Comparison of ENCODE assay signal across 24 mouse cellular contexts in genomic region chr14:102439738-102440137, GRCm38 (mm10).
DNase-seq lines count a peak whose midpoint lies in the region; ATAC-seq lines count a peak whose summit lies in the region.
"Had no signal": no experiment of that assay in that cellular context is flagged by ENCODE, and none has a peak within 500 bp of the region (broad histone marks: within the 10 kb centered on the region; RNA-seq: fewer than 3 reads in every experiment).

No protein-coding gene starts in this region.

- no peak overlapping the region for H3K4me3 ChIP-seq in forebrain, embryonic 16.5 days (replicated peaks; ENCODE audit: low read length)
- H3K4me3 ChIP-seq in forebrain, embryonic 14.5 days (ENCODE audit: low read depth, low read length), result no peak overlapping the region
- H3K4me3 ChIP-seq in hindbrain, embryonic 11.5 days (ENCODE audit: low read depth, low read length), result no peak overlapping the region
- no peak overlapping the region for H3K4me3 ChIP-seq in hindbrain, embryonic 16.5 days (ENCODE audit: low read length)
- no peak overlapping the region for H3K4me3 ChIP-seq in heart, embryonic 11.5 days (ENCODE audit: low read depth, low read length)
- H3K4me3 ChIP-seq: embryonic facial prominence, embryonic 10.5 days; embryonic facial prominence, embryonic 12.5 days; forebrain, embryonic 15.5 days had no signal

- no peak overlapping the region for H3K27ac ChIP-seq in forebrain, embryonic 16.5 days (ENCODE audit: low read length)
- H3K27ac ChIP-seq in forebrain, embryonic 14.5 days (ENCODE audit: low read depth, low read length), result no peak overlapping the region
- no peak overlapping the region for H3K27ac ChIP-seq in hindbrain, embryonic 11.5 days (ENCODE audit: low read depth, low read length)
- no peak overlapping the region for H3K27ac ChIP-seq in hindbrain, embryonic 16.5 days (ENCODE audit: low read depth, low read length)
- H3K27ac ChIP-seq in heart, embryonic 11.5 days (ENCODE audit: low read depth, low read length), result no peak overlapping the region
- H3K27ac ChIP-seq: embryonic facial prominence, embryonic 10.5 days; embryonic facial prominence, embryonic 12.5 days; forebrain, embryonic 15.5 days had no signal

- no peaks in the 10 kb centered on the region for H3K9me3 ChIP-seq in forebrain, embryonic 16.5 days (ENCODE audit: control insufficient read depth, low read length)
- no peaks in the 10 kb centered on the region for H3K9me3 ChIP-seq in forebrain, embryonic 14.5 days (replicated peaks; ENCODE audit: control insufficient read depth, low read length)
- no peaks in the 10 kb centered on the region for H3K9me3 ChIP-seq in hindbrain, embryonic 11.5 days (ENCODE audit: control insufficient read depth, low read length)
- H3K9me3 ChIP-seq in hindbrain, embryonic 16.5 days (ENCODE audit: control insufficient read depth, low read length), result 0 out of 2 replicates have a peak, but pooled peaks cover 2% of the 10 kb centered on the region
- H3K9me3 ChIP-seq in heart, embryonic 11.5 days (replicated peaks; ENCODE audit: control insufficient read depth, low read length), result no peaks in the 10 kb centered on the region
- H3K9me3 ChIP-seq: embryonic facial prominence, embryonic 10.5 days; embryonic facial prominence, embryonic 12.5 days; forebrain, embryonic 15.5 days had no signal

- no peak overlapping the region for H3K4me2 ChIP-seq in forebrain, embryonic 16.5 days (ENCODE audit: low read length)
- no peak overlapping the region for H3K4me2 ChIP-seq in forebrain, embryonic 14.5 days (ENCODE audit: low read length)
- no peak overlapping the region for H3K4me2 ChIP-seq in hindbrain, embryonic 11.5 days (replicated peaks; ENCODE audit: low read depth, low read length)
- H3K4me2 ChIP-seq in hindbrain, embryonic 16.5 days (ENCODE audit: low read length), result no peak overlapping the region
- H3K4me2 ChIP-seq in heart, embryonic 11.5 days, result no peak overlapping the region
- H3K4me2 ChIP-seq: embryonic facial prominence, embryonic 12.5 days; forebrain, embryonic 15.5 days had no signal

- no peaks in the 10 kb centered on the region for H3K4me1 ChIP-seq in forebrain, embryonic 16.5 days (replicated peaks; ENCODE audit: control insufficient read depth, insufficient read depth, low read length)
- no peaks in the 10 kb centered on the region for H3K4me1 ChIP-seq in forebrain, embryonic 14.5 days (ENCODE audit: control insufficient read depth, insufficient read depth, low read length)
- H3K4me1 ChIP-seq in hindbrain, embryonic 11.5 days (replicated peaks; ENCODE audit: control insufficient read depth, insufficient read depth, low read length), result no peaks in the 10 kb centered on the region
- no peaks in the 10 kb centered on the region for H3K4me1 ChIP-seq in hindbrain, embryonic 16.5 days (ENCODE audit: control insufficient read depth, insufficient read depth, low read depth, low read length)
- H3K4me1 ChIP-seq in heart, embryonic 11.5 days (ENCODE audit: control insufficient read depth, insufficient read depth, low read length), result no peaks in the 10 kb centered on the region
- H3K4me1 ChIP-seq: embryonic facial prominence, embryonic 10.5 days; embryonic facial prominence, embryonic 12.5 days; forebrain, embryonic 15.5 days had no signal

- WGBS in forebrain, embryonic 16.5 days, result 71% methylated on average over 2 of the region's 2 CpGs
- WGBS in forebrain, embryonic 14.5 days, result 58% methylated on average over 2 of the region's 2 CpGs
- WGBS in hindbrain, embryonic 11.5 days, result 47% methylated on average over 2 of the region's 2 CpGs
- 40% methylated on average over 2 of the region's 2 CpGs for WGBS in hindbrain, embryonic 16.5 days
- WGBS in heart, embryonic 11.5 days (ENCODE audit: insufficient replicate concordance), result 74% methylated on average over 2 of the region's 2 CpGs

- no peak overlapping the region for H3K9ac ChIP-seq in forebrain, embryonic 16.5 days (replicated peaks; ENCODE audit: low read depth, low read length)
- H3K9ac ChIP-seq in forebrain, embryonic 14.5 days (ENCODE audit: low read length), result no peak overlapping the region
- no peak overlapping the region for H3K9ac ChIP-seq in hindbrain, embryonic 11.5 days (ENCODE audit: low read depth, low read length)
- no peak overlapping the region for H3K9ac ChIP-seq in hindbrain, embryonic 16.5 days (ENCODE audit: low read depth, low read length)
- H3K9ac ChIP-seq in heart, embryonic 11.5 days (ENCODE audit: low read depth, low read length), result no peak overlapping the region
- H3K9ac ChIP-seq: embryonic facial prominence, embryonic 12.5 days; forebrain, embryonic 15.5 days had no signal

- H3K36me3 ChIP-seq in forebrain, embryonic 16.5 days (ENCODE audit: control insufficient read depth, insufficient read depth), result no peaks in the 10 kb centered on the region
- no peaks in the 10 kb centered on the region for H3K36me3 ChIP-seq in forebrain, embryonic 14.5 days (ENCODE audit: control insufficient read depth, insufficient read depth, low read length)
- H3K36me3 ChIP-seq in hindbrain, embryonic 11.5 days (ENCODE audit: control insufficient read depth, insufficient read depth, low read length), result no peaks in the 10 kb centered on the region
- H3K36me3 ChIP-seq in hindbrain, embryonic 16.5 days (ENCODE audit: control insufficient read depth, insufficient read depth, low read length), result no peaks in the 10 kb centered on the region
- H3K36me3 ChIP-seq in heart, embryonic 11.5 days (ENCODE audit: control insufficient read depth, insufficient read depth, low read length), result no peaks in the 10 kb centered on the region
- H3K36me3 ChIP-seq: embryonic facial prominence, embryonic 10.5 days; embryonic facial prominence, embryonic 12.5 days; forebrain, embryonic 15.5 days; G1E had no signal

- DNase-seq in forebrain, embryonic 14.5 days (ENCODE audit: low spot score), result no peak
- no peak for DNase-seq in hindbrain, embryonic 11.5 days (ENCODE audit: low spot score)
- peak; percentile 1 for DNase-seq in right cerebral cortex, adult 18-20 months
- no peak for DNase-seq in right cerebral cortex, adult 2 months (ENCODE audit: low spot score in 2 of 2)
- DNase-seq: adrenal gland, adult 8-10 months; adrenal gland, postnatal 14 days; adrenal gland, postnatal 36 days; B cell, adult 2 months; cerebellum, adult 11-12 months; cerebellum, adult 2 months; cerebellum, adult 9-10 months; cerebellum, postnatal 10 days; cerebellum, postnatal 25 days had no signal

- ATAC-seq in forebrain, embryonic 16.5 days, result peak; percentile 67
- ATAC-seq in forebrain, embryonic 14.5 days, result no peak
- ATAC-seq in hindbrain, embryonic 11.5 days (ENCODE audit: low FRiP score), result 0 out of 2 replicates have a peak, but pooled peaks have one; percentile 22
- ATAC-seq in hindbrain, embryonic 16.5 days, result no peak
- ATAC-seq in heart, embryonic 11.5 days (replicated peaks; ENCODE audit: insufficient number of reproducible peaks, low FRiP score, low TSS enrichment), result no peak
- ATAC-seq: activated CD4-positive, CD25-positive, alpha-beta regulatory T cell, adult 4 months; CD4-positive, CD25-positive, alpha-beta regulatory T cell, adult 4 months; forebrain, embryonic 15.5 days; Patski had no signal

- no peaks in the 10 kb centered on the region for H3K27me3 ChIP-seq in forebrain, embryonic 16.5 days (replicated peaks; ENCODE audit: control insufficient read depth, insufficient read depth, low read length)
- H3K27me3 ChIP-seq in forebrain, embryonic 14.5 days (replicated peaks; ENCODE audit: control insufficient read depth, insufficient read depth, low read length), result no peaks in the 10 kb centered on the region
- no peaks in the 10 kb centered on the region for H3K27me3 ChIP-seq in hindbrain, embryonic 11.5 days (ENCODE audit: control insufficient read depth, insufficient read depth, low read length)
- no peaks in the 10 kb centered on the region for H3K27me3 ChIP-seq in hindbrain, embryonic 16.5 days (replicated peaks; ENCODE audit: control insufficient read depth, insufficient read depth, low read length)
- no peaks in the 10 kb centered on the region for H3K27me3 ChIP-seq in heart, embryonic 11.5 days (ENCODE audit: control insufficient read depth, insufficient read depth, low read length)
- H3K27me3 ChIP-seq: CH12.LX; embryonic facial prominence, embryonic 12.5 days; forebrain, embryonic 15.5 days had no signal

Comparison
In these comparisons a context has a peak if more than half of its experiments do, and no peak if none do; other contexts are left out.
1. ATAC-seq: peak in forebrain, embryonic 16.5 days (single experiment) and hindbrain, embryonic 11.5 days (single experiment); none in forebrain, embryonic 14.5 days (single experiment), hindbrain, embryonic 16.5 days (single experiment) and heart, embryonic 11.5 days (single experiment).